Mouse (Mus musculus) heart, postnatal 10 days (tissue): ENCODE data around the gene Prkn. TPM values are rescaled to one million over a fixed set of nuclear protein-coding genes. Genes with fewer than 3 reads are reported as not detected.
A peak's percentile ranks its signal among the peaks of the same experiment; 100 is the strongest.

ENCODE experiments used
- DNase-seq, 2 experiments: peaks; one replicate each; pipeline ENCODE4 v3.0.0; 2021
- intact Hi-C: fragments of 180-260 bp; cut with DNase I; formaldehyde crosslinking; loops from one replicate; pipeline ENCODE4 v1.15.1; 2025
- total RNA-seq, 2 experiments: library from RNA; stranded (reverse); gene quantifications; 2 replicates each; pipeline ENCODE4 v1.2.3; 2021

Prkn gene
- total RNA-seq, 2 experiments from 2014 or later = 9.1 to 11.0 TPM

DNA sequence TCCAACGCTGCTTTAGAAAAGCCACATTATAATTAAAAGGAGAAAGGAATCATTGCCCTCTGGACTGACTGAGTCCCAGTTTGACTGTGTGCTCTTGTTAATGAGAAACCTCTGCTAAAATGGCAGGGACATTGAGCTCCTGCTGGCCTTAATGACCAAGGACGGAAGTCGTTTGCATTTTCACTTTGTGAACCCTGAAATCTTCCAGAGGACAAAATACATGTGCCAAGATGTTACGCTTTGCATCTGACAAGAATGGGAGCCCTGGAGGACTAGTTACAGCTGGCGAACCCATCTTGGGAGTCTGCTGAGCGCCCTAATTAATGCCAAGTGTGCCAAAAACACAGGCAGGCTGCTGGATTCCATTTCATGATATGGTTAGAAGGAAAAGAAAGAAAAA is 409.0 kb downstream of the Prkn start:
- intact Hi-C loops = no loop called here
- DNase-seq = no peak

- intact Hi-C loops = no loop called here
- peak; percentile 6 to 8 for DNase-seq
Observed at GRCm38 (mm10) chr17:11260663-11261062, 420.5 kb downstream of the Prkn start.

GRCm38 (mm10) chr17:11261679-11262078 is 421.5 kb downstream of the Prkn start:
- no peak for DNase-seq
- intact Hi-C loops = no loop called here

DNA sequence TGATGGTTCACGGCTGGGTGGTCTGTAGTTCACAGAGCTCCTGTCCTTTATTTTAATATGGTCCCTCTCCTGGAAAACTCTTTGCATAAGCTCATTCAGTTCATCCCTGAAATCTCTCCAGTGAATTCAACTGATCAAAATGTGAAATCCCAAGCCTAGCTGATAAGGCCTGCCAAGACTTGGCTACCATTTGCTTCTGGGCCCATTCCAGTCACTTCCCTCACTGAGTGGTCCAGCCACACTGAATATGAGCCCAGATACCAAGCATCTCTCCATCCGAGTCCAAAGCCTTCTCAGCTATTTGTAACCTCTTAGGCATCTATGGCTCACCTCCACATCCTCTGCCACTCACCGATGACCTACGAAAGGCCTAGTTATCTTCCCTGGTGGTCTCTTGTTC is 427.8 kb downstream of the Prkn start:
- intact Hi-C loops = no loop called here
- DNase-seq = no peak

DNA sequence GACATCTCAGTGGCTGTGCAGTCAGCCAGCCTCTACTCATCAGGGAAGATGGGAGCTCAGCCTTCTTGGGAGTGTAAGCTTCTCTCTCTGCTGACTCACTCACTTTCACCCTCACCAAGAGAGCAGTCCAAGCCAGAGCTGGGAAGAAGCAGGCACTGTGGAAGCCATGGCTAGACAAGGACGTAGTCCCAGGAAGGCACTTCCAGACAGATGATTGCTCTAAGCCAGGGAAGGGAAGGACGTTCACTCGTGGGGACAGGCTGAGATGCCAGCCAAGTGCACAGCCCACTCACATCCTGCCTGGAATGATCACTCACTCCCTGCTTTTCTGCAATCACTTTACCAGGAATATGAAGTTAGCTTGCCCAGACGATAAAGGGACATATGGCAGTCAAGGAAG is 430.0 kb downstream of the Prkn start:
- no peak for DNase-seq

DNA sequence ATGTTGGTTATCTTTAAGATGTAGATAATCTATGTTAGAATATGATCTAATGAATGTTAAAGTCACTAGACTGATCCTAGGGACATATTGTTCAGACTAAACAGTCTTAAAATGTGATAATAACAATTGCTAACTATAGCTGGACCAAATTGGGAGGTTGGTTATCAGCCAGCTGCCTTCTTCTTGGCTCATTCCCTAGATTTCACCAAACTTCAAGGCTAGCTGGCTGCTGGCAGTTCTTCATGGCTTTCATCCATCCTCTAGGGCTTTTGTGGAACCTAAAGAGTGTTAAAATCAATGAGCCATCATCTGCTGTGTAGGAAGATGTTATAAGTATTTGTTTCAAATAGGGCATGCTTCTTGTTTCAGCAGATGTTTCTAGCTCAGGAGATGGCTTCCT is 431.7 kb downstream of the Prkn start:
- intact Hi-C loops = no loop called here
- no peak for DNase-seq

More for the DNA sequence above, 430.0 kb downstream of the Prkn start:
- intact Hi-C loops = no loop called here

DNA sequence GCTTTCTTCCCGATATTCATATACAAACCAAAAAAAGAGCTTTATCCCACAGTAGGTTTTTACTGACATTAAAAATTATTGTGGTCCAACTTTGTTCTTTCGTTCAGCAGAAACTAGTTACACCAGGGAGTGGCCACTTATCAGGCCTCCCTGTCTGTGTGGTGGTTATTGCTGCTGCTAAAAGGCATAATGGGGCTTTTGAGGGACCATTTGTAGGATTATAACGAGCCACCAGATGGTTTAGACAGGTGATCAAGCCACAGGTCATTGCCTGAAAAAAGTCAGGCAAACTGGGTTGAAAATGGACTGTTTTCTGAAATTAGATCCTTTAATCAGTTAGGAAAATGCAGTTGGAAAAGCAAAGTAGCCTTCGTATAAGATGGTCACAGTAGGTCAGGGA is 444.1 kb downstream of the Prkn start:
- DNase-seq = no peak
- intact Hi-C loops = no loop called here

GRCm38 (mm10) chr17:11290183-11290582 is 450.0 kb downstream of the Prkn start:
- intact Hi-C loops = no loop called here

DNA sequence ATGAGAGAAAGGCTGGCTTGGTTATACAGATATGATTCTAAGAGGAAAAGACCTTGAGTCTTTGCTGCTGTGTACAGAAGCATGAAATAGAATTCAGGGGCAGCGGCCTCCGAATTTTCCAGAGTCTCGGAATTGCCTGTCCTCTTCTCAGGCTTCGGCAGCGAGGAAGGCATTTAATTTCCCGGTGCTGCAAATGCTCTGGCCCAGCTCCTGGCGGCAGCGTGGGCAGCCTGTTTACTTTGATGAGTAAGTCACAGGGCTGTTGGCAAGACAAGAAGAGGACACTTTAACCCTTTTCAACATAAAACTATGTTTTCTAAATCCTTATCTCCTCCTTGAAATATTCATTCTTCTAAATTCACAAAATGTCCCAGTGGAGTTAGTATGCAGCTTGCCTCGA is 462.9 kb downstream of the Prkn start:
- intact Hi-C loops = no loop called here

More at GRCm38 (mm10) chr17:11290183-11290582, 450.0 kb downstream of the Prkn start:
- no peak for DNase-seq

DNA sequence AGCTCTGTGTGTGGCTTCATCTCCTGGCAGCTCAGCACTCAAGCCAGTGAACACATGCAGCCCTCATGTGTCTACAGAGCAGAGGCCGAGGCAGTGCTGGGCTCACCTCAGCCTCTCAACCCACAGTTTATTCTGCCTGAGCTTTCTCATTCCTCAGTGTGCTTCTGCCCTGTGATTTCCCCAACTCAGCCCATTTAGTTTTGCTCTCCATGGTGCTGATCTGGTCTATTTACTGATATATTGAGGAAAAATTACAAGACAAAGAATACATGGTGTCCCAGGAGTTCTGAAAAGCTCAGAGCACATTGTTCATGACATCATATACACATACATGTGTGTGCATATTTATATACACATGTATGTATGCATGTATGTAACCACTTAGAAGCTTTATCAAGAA is 469.7 kb downstream of the Prkn start:
- DNase-seq = peak in 1 of 2 experiments; percentile 3
- intact Hi-C loops = no loop called here

More for the DNA sequence above, 462.9 kb downstream of the Prkn start:
- DNase-seq = no peak

GRCm38 (mm10) chr17:11314163-11314562 is 474.0 kb downstream of the Prkn start:
- no peak for DNase-seq
- intact Hi-C loops = no loop called here

DNA sequence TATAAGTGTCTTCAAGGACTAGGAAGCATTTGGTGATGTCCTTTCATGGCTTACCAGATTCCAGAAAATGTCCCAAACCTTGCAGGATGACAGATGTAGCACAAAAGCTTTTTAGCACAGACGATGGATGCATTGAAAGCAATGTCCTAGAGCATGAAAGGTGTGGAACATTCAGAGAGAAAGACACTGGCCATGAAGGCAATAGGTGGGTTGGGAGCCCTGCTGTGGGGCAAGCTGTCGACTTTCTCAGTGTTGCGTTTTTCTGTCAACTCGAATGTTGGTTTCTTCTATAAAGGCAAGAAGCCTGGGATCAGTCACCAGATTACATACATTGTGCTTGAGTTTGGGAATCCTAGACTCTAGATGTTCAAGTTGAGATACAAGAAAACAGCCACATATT is 475.5 kb downstream of the Prkn start:
- intact Hi-C loops = no loop called here
- DNase-seq = no peak

- intact Hi-C loops = no loop called here
Observed at GRCm38 (mm10) chr17:11318946-11319345, 478.8 kb downstream of the Prkn start.

GRCm38 (mm10) chr17:11319666-11320360 is 479.6 kb downstream of the Prkn start:
- intact Hi-C loops = no loop called here
- no peak for DNase-seq

More at GRCm38 (mm10) chr17:11318946-11319345, 478.8 kb downstream of the Prkn start:
- DNase-seq = no peak

- intact Hi-C loops = no loop called here
- DNase-seq = no peak
Observed at GRCm38 (mm10) chr17:11332081-11332480, 491.9 kb downstream of the Prkn start.

GRCm38 (mm10) chr17:11333741-11334140 is 493.6 kb downstream of the Prkn start:
- intact Hi-C loops = no loop called here
- no peak for DNase-seq

- no peak for DNase-seq
- intact Hi-C loops = no loop called here
Observed at GRCm38 (mm10) chr17:11336156-11336555, 496.0 kb downstream of the Prkn start.

DNA sequence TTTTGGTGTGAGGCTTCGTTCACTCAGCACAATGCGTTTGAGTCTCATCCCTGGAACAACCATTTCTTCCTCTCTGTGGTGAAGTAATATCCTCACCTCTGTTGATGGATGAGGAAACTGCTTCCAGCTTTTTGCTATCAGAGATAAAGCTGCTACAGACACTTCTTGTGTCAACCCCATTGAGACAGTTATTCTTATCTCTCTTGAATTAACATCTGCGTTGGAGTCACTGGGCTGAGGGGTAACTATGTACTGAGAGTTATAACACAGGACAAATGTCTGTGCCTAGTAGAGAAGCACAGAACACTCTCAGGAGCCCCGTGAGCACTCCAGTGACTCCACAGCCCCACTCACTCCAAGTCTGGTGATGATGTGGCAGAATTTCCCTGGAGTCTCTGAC is 500.2 kb downstream of the Prkn start:
- DNase-seq = no peak
- intact Hi-C loops = no loop called here

GRCm38 (mm10) chr17:11346310-11346709 is 506.1 kb downstream of the Prkn start:
- intact Hi-C loops = no loop called here
- no peak for DNase-seq

GRCm38 (mm10) chr17:11352778-11353552 is 512.8 kb downstream of the Prkn start:
- peak in 1 of 2 experiments; percentile 1 for DNase-seq
- intact Hi-C loops = no loop called here

DNA sequence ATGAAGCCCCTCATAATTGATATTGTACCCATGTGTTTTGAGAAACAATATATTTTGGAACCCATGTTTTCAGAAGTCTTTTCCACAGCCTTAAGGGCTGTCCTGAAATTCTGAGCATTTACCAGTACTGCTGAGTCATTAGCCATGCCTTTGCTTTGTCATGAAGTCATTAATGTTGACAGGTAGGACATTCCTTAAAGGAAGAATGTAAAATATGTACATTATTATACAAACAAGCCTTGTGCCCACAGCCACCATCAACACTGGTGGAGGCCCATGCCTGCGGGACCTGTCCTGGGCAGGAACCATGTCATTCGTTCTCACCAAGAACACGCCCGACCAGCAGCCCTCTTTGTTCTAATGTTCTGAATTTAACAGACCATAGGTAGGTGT is 513.4 kb downstream of the Prkn start:
- intact Hi-C loops = no loop called here
- DNase-seq = no peak

DNA sequence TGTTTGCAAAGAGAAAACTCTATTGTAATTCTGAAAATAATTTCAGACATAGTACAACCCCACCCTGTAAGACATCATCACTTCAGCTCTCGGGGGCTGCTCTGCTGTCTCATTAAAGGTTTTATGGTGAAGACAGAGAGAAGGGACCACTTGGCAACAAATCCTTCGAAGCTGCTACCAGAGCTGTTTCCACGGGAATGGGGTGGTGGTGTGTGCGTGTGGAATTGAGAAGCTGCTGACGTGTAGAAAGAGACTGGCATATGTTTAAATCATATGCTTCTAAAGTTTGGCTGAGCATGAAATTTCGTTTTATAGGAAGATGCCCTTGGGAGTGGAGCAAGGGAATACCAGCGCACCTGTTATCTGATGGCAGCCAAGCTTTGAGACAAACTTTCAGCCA is 514.2 kb downstream of the Prkn start:
- no peak for DNase-seq
- intact Hi-C loops = no loop called here
